Mouse (Mus musculus): ENCODE measurements around the gene Slu7. TPM values are rescaled to one million over a fixed set of nuclear protein-coding genes. Genes with fewer than 3 reads are reported as not detected.

The Slu7 gene
- polyA plus RNA-seq (2014; fragmentation: Nextera tagmentation; extraction: Ambion mirVana): 50.1 and 60.8 TPM in 2 replicates

GRCm38 (mm10) chr11:43433254-43434023 is at the start of gene Slu7:
Gene Slu7 (plus strand): TSS chr11:43433744.
- H3K4me2 ChIP-seq (ENCODE audit: low read depth, low read length, severe bottlenecking): peak within 1 kb of the TSS; percentile 65
- no peaks in the 10 kb centered on the region; the same call in 1 of the 2 replicates for H3K36me3 ChIP-seq (ENCODE audit: control insufficient read depth, insufficient read depth, low read length)
- peak within 1 kb of the TSS; percentile 87 for H3K4me3 ChIP-seq (ENCODE audit: low read depth, low read length)
- no peaks in the 10 kb centered on the region for H3K9me3 ChIP-seq (ENCODE audit: control insufficient read depth, low read length)
- no peaks in the 10 kb centered on the region for H3K27me3 ChIP-seq (ENCODE audit: control insufficient read depth, insufficient read depth, low read length)
- peak; percentile 84 for DNase-seq (ENCODE audit: low spot score)
- H3K4me1 ChIP-seq (replicated peaks; ENCODE audit: control insufficient read depth, insufficient read depth, low read length): peaks cover 4% of the 10 kb centered on the region; the same call in 1 of the 2 replicates
- WGBS: 9% methylated on average over 38 of the region's 38 CpGs
- H3K27ac ChIP-seq (ENCODE audit: low read depth, low read length): no peak within 1 kb of the TSS
- peak within 1 kb of the TSS; percentile 72 for H3K9ac ChIP-seq (ENCODE audit: low read length)
- peak; percentile 90 for ATAC-seq (replicated peaks; ENCODE audit: low FRiP score)

GRCm38 (mm10) chr11:43385055-43385649 is 48.4 kb upstream of the Slu7 start:
- ATAC-seq (replicated peaks; ENCODE audit: low FRiP score) (peak; percentile 66), DNase-seq (ENCODE audit: low spot score) (peak; percentile 69)
- Histone ChIP-seq H3K9me3 (ENCODE audit: control insufficient read depth, low read length) (no peaks in the 10 kb centered on the region), H3K4me2 (ENCODE audit: low read depth, low read length, severe bottlenecking) (peak overlapping the region; percentile 54), H3K4me3 (ENCODE audit: low read depth, low read length) (peak overlapping the region; percentile 24), H3K9ac (ENCODE audit: low read length) (peak overlapping the region; percentile 59), H3K4me1 (replicated peaks; ENCODE audit: control insufficient read depth, insufficient read depth, low read length) (peaks cover 6% of the 10 kb centered on the region; the same call in 1 of the 2 replicates), H3K36me3 (ENCODE audit: control insufficient read depth, insufficient read depth, low read length) (no peaks in the 10 kb centered on the region), H3K27me3 (ENCODE audit: control insufficient read depth, insufficient read depth, low read length) (no peaks in the 10 kb centered on the region), H3K27ac (ENCODE audit: low read depth, low read length) (no peak overlapping the region)
- 1% methylated on average over 18 of the region's 18 CpGs for WGBS

- Histone ChIP-seq H3K36me3 (ENCODE audit: control insufficient read depth, insufficient read depth, low read length) (no peaks in the 10 kb centered on the region), H3K9ac (ENCODE audit: low read length) (peak overlapping the region; percentile 59), H3K9me3 (ENCODE audit: control insufficient read depth, low read length) (no peaks in the 10 kb centered on the region), H3K27ac (ENCODE audit: low read depth, low read length) (no peak overlapping the region), H3K27me3 (ENCODE audit: control insufficient read depth, insufficient read depth, low read length) (no peaks in the 10 kb centered on the region), H3K4me1 (replicated peaks; ENCODE audit: control insufficient read depth, insufficient read depth, low read length) (peaks cover 6% of the 10 kb centered on the region; the same call in 1 of the 2 replicates), H3K4me3 (ENCODE audit: low read depth, low read length) (peak overlapping the region; percentile 24; the same call in 1 of the 2 replicates), H3K4me2 (ENCODE audit: low read depth, low read length, severe bottlenecking) (peak overlapping the region; percentile 54)
- 0% methylated on average over 8 of the region's 8 CpGs for WGBS
- DNase-seq (ENCODE audit: low spot score) (peak; percentile 56), ATAC-seq (replicated peaks; ENCODE audit: low FRiP score) (peak; percentile 75)
Measured at GRCm38 (mm10) chr11:43385716-43386115, 47.8 kb upstream of the Slu7 start.

GRCm38 (mm10) chr11:43387004-43387880 is 46.3 kb upstream of the Slu7 start:
- H3K27me3 ChIP-seq (ENCODE audit: control insufficient read depth, insufficient read depth, low read length): no peaks in the 10 kb centered on the region
- no peaks in the 10 kb centered on the region for H3K9me3 ChIP-seq (ENCODE audit: control insufficient read depth, low read length)
- DNase-seq (ENCODE audit: low spot score) (no peak), ATAC-seq (replicated peaks; ENCODE audit: low FRiP score) (no peak)
- H3K27ac ChIP-seq (ENCODE audit: low read depth, low read length): no peak overlapping the region
- H3K4me1 ChIP-seq (replicated peaks; ENCODE audit: control insufficient read depth, insufficient read depth, low read length): peaks cover 6% of the 10 kb centered on the region; the same call in 1 of the 2 replicates
- H3K9ac ChIP-seq (ENCODE audit: low read length): no peak overlapping the region
- WGBS: 91% methylated on average over 14 of the region's 14 CpGs
- H3K4me2 ChIP-seq (ENCODE audit: low read depth, low read length, severe bottlenecking): no peak overlapping the region
- no peaks in the 10 kb centered on the region for H3K36me3 ChIP-seq (ENCODE audit: control insufficient read depth, insufficient read depth, low read length)
- no peak overlapping the region for H3K4me3 ChIP-seq (ENCODE audit: low read depth, low read length)

- H3K27me3 ChIP-seq (ENCODE audit: control insufficient read depth, insufficient read depth, low read length): no peaks in the 10 kb centered on the region
- no peak for ATAC-seq (replicated peaks; ENCODE audit: low FRiP score)
- H3K27ac ChIP-seq (ENCODE audit: low read depth, low read length): no peak overlapping the region
- peaks cover 6% of the 10 kb centered on the region; the same call in 1 of the 2 replicates for H3K4me1 ChIP-seq (replicated peaks; ENCODE audit: control insufficient read depth, insufficient read depth, low read length)
- no peak overlapping the region for H3K9ac ChIP-seq (ENCODE audit: low read length)
- no peak for DNase-seq (ENCODE audit: low spot score)
- no peaks in the 10 kb centered on the region for H3K36me3 ChIP-seq (ENCODE audit: control insufficient read depth, insufficient read depth, low read length)
- WGBS: 85% methylated on average over 21 of the region's 21 CpGs
- H3K4me2 ChIP-seq (ENCODE audit: low read depth, low read length, severe bottlenecking): no peak overlapping the region
- H3K9me3 ChIP-seq (ENCODE audit: control insufficient read depth, low read length): no peaks in the 10 kb centered on the region
- no peak overlapping the region for H3K4me3 ChIP-seq (ENCODE audit: low read depth, low read length)
Measured at GRCm38 (mm10) chr11:43388122-43389097, 45.1 kb upstream of the Slu7 start.

- no peak for ATAC-seq (replicated peaks; ENCODE audit: low FRiP score)
- no peak overlapping the region for H3K4me3 ChIP-seq (ENCODE audit: low read depth, low read length)
- peaks cover 6% of the 10 kb centered on the region; the same call in 1 of the 2 replicates for H3K4me1 ChIP-seq (replicated peaks; ENCODE audit: control insufficient read depth, insufficient read depth, low read length)
- no peak overlapping the region for H3K9ac ChIP-seq (ENCODE audit: low read length)
- no peaks in the 10 kb centered on the region for H3K9me3 ChIP-seq (ENCODE audit: control insufficient read depth, low read length)
- WGBS: 90% methylated on average over 7 of the region's 7 CpGs
- no peak for DNase-seq (ENCODE audit: low spot score)
- no peaks in the 10 kb centered on the region for H3K36me3 ChIP-seq (ENCODE audit: control insufficient read depth, insufficient read depth, low read length)
- H3K27ac ChIP-seq (ENCODE audit: low read depth, low read length): no peak overlapping the region
- H3K4me2 ChIP-seq (ENCODE audit: low read depth, low read length, severe bottlenecking): no peak overlapping the region
- no peaks in the 10 kb centered on the region for H3K27me3 ChIP-seq (ENCODE audit: control insufficient read depth, insufficient read depth, low read length)
Measured at GRCm38 (mm10) chr11:43389118-43389517, 44.4 kb upstream of the Slu7 start.

- Histone ChIP-seq H3K27ac (ENCODE audit: low read depth, low read length) (no peak overlapping the region), H3K4me3 (ENCODE audit: low read depth, low read length) (no peak overlapping the region), H3K36me3 (ENCODE audit: control insufficient read depth, insufficient read depth, low read length) (no peaks in the 10 kb centered on the region), H3K9ac (ENCODE audit: low read length) (no peak overlapping the region), H3K4me1 (replicated peaks; ENCODE audit: control insufficient read depth, insufficient read depth, low read length) (no peaks in the 10 kb centered on the region), H3K27me3 (ENCODE audit: control insufficient read depth, insufficient read depth, low read length) (no peaks in the 10 kb centered on the region), H3K4me2 (ENCODE audit: low read depth, low read length, severe bottlenecking) (no peak overlapping the region), H3K9me3 (ENCODE audit: control insufficient read depth, low read length) (no peaks in the 10 kb centered on the region)
- ATAC-seq (replicated peaks; ENCODE audit: low FRiP score) (no peak), DNase-seq (ENCODE audit: low spot score) (no peak)
- WGBS: 47% methylated on average over 2 of the region's 2 CpGs
Measured at GRCm38 (mm10) chr11:43392757-43393156, 40.8 kb upstream of the Slu7 start.
